Mouse (Mus musculus) 3134 (cell line): ENCODE measurements around the gene Trappc10.

Source experiments
- DNase-seq: peaks from one replicate; pipeline ENCODE4 v3.0.0-alpha.2; 2011; ENCODE audit warnings: low spot score; ENCODE audit not compliant: insufficient read length; ENCODE audit errors: extremely low read depth

Trappc10 gene

DNA sequence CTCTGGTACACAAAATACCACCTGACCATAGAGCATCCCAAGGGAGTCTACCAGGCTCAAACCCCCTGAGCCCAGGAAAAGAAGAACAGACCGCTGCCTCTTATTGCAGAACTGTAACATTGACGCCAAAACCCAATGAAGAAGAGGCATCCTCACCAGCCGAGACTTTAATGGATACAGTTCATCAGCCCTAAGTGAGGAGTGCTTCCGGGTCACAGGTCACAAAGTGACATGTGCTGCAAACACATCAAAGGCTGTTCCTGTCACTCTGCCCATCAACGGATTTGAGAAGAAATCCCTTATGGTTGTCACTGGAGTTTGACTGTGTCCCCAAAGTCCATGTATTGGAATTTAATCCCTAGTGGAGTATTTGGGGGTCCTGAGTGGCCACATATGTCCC lies 14.8 kb upstream of the Trappc10 start:
- DNase-seq = no peak

DNA sequence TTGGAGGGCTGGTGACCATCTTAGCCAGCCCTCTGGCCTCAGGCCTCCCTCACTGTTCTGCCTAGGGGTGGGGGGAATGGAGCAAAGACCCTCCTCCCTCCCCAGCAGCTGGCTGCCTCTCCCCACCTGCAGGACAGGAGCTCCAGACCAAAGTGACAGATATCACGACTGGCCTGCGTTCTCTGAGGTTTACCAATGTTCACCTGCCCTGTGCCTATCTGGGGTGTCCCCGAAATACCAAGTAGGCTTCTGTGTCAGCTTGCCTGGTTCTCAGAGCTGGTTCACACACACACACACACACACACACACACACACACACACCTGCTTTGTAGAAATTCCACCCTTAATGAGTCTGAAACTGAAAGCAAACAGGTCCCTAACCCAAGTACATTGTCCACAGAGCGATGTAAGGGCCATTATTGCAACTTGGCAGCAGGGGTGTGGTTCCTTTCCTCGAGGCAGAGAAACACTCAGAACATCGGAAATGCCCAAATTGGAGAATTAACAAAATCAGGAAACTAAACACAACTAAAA lies 13.8 kb upstream of the Trappc10 start:
- no peak for DNase-seq

DNA sequence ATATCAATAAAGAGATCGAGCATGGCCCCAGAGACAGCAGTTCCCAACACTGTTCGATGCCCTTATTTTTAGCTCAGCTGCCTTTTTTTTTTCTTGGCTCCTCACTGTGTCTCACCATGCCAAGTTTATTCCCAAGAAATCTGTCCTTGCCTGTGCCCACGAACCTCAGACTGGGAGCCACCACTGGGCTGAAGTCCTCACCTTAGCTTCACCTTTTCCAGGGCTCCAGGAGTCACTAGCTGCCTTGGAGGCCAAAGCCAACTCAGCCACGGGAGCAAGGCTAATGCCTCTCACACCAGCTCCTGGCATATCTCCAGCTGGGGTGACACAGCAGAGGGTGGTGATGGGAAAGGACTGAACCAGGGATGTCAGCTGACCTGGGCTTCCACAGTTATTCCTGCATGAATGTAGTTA lies 11.2 kb upstream of the Trappc10 start:
- DNase-seq = peak; percentile 32

DNA sequence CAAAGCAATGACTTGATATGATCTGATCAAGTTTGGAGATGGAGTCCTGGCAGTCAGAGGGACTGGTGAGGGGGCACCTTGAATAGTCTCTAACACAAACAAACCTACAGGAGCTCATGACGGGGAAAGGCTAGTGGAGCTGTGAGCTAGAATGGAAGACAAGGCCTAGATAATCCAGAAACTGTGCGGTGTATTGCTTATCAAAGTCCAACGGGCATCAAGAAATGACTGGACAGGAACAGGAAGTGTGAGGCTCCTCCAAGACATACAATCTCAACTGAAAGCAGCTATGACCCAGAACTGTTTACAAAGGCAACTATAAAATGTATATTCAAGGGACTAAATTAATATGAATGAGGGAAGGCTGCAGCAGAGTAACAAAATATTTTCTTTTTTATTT lies 2.8 kb upstream of the Trappc10 start:
- DNase-seq = no peak

DNA sequence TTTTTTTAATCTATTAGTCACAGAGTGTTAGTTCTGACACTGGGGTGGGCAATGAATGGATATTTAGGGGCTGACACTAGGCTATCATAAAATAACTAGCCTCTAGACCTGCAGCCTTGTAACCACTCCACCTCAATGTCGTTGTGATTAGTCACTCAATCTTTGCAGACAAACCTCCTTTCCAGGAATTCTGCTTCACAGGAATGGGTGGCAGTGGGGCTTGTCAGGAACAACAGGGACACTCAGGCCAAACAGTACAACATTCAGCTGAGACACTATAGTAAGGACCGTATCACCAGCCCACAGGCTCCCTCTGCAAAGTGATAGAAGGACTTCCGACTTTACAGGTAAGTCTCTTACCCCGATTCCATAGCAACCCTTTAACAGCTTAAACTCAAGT lies 2.3 kb upstream of the Trappc10 start:
- DNase-seq = no peak

DNA sequence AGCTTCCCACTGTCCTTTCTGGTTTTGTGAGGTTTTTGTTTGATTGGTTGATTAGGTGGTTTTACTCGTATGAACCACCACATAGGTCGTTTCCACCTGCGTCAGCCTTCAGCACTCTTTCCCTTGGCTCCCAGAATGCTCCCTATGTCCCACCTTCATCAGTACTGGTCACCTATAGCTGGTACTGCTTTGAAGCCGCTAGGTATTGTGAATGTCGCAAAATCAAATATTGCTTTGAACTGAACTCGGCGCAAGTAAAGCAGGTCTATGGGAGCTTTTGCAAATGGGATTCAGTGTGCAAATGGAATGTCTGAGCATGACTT lies 745 bp upstream of the Trappc10 start:
- DNase-seq = no peak

DNA sequence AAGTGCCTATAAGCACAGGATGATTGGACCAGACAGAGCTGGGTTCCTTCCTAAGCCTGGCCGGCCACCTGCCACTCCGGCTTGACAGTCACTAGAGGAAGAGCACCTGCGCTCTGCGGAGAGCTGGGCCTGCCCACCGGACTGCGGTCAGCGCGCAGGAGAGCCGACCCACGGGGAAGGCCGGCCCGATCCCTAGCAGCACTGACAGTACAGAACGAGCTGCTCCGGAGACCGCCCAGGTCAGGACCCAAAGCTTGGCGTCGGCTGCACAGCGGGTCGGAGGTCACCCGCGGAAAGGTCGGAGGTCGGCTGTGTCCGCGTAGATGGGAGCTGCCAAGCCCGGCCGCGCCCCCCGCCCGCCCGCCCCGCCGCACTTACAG lies 393 bp downstream of the Trappc10 start:
- peak; percentile 45 for DNase-seq

DNA sequence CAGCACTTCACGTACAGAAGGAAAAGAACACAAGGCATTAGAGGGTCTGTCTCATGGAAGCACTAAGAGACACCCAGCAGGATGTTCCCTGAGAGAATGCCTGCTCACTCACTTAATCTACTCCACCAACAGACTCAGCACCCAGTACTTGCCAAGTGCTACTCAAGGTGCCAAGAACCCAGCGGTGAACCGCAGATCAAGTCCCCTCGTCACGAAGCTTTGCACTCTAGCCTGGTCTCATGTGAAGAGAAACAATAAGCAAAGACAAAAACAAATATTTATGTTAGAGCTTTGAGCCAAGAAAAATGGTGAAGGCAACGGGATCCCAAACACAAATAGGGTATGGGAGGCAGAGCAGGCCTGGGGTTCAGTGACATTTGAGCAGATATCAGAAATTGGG lies 5.5 kb downstream of the Trappc10 start:
- DNase-seq = no peak

DNA sequence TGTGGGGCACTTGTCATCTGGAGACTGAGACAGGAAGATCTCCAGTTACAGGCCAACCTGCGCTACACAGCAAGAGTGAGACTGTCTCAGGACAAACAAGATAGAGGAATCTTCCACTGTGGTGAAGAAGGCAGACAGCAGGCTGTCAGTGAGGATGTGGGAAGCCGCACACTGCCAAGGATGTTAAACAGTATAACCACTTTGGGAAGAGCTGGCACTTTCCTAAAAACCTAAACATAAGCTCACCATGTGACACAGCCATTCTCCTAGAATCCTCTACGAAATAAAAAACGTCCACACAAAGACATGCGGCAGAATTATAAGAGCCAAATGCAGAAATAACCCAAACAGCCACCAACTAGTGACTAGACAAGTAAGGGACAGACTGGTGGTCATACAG lies 6.1 kb downstream of the Trappc10 start:
- no peak for DNase-seq

DNA sequence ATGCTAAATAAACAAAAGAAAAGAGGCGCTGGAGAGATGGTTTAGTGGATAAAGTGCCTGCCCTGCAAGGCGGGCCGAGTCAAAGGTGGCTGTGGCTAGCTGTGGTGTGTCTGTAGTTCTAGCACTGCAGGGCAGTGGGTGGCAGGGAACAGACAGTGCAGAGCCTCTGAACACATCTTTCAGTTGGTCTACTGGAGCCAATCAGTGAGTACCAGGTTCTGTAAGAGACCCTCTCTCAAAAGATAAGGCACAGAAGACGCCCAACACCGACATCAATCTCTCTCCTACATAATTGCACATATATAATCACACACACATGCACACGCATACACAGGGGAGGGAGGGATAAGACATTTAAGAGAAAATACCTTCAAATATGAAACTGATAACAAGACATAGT lies 6.6 kb downstream of the Trappc10 start:
- DNase-seq = no peak

DNA sequence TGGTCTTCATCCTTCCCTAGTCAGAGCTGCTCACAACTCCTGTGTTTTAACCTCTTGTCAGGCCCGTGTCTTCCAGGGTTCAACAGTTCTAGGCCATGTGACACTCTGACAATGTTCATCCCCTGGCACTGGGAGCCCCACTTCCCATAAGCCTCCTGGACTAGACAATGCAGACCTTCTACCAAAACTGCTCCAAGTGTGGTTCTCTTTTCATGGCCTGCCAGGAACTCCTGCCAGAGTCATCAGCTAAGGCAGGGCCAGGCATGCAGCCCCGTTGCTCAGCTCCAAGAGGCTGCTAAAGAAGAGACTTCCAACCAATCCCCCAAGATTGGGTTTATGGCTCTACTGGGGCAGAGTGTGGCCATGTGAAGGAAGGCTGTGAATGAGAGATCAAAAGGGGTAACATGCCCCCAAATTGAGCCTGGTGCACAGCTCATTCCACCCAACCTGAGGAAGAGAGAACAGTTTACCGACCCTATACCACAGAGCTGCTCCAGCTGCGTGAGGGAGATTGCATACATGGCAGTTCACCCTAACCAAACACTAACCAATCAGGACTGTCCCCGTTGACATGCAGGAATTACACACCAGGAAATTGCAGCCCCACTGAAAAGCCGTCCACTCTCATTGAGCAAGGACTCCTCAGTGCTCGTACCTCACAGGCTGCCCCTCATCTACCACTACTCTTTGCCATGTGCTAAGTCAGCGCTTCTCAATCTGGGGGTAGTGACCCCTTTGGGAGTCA lies 7.4 kb downstream of the Trappc10 start:
- no peak for DNase-seq

DNA sequence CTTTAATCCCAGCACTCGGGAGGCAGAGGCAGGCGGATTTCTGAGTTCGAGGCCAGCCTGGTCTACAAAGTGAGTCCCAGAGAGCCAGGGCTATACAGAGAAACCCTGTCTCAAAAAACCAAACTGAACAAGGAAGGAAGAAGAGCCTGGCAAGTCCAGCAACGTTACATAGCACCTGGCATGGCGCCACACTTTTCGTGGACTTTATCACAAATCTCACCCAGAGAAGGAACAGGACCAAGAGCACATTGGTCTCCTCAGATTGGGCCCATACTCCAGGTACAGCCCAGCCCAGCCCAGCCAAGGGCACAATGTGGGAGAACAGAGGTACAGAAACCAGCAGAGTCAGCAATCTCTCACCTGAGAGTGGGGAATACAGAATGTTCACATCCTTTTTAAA lies 10.7 kb downstream of the Trappc10 start:
- DNase-seq = no peak

DNA sequence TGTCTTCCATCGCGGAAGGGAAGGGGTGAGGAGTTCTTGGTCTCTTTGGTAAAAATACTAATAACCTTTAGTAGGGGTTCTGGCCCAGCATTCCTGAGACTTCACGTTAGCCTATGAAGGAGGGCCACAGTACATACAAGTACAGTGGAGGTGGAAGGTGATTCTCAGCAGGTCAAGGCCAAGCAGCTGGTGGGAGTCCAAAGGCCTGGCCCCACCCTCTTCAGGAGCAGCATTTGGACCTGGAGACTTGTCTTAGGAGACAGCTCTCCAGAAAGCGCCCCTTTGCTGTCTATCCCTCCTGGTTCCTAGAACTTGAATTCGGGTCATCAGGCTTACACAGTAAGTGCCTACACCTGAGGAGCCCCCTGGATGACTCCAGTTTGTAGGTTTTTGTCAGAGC lies 11.3 kb downstream of the Trappc10 start:
- DNase-seq = no peak

DNA sequence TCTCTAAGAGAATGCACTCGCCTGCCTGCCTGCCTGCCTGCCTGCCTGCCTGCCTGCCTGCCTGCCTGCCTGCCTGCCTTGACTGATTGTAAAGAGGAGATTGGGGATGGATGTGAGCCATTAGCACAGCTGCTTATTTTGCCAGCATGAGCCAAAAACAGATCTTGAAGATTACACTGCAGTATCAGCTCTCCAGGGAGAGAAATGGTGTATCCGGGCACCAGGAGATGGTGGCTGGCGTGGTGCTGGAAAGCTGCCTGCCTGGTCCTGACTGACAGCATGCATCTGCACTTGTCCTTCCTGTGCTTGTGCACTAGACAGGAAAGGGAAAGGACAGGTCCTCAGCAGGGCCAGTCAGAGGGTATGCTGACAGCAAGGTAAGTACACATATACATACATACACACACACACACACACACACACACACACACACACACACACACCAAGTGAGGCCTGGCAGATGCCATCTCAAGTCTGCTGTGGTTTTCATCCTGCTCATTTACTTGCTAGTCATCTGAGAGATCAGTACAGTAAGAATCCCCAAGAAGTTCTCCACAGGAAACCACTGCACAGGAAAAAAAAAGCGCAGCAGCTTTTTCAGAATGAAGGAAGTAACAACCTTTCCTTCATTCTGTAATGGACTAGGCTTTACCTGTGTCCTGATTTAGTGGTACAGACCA lies 12.0 kb downstream of the Trappc10 start:
- DNase-seq = no peak

DNA sequence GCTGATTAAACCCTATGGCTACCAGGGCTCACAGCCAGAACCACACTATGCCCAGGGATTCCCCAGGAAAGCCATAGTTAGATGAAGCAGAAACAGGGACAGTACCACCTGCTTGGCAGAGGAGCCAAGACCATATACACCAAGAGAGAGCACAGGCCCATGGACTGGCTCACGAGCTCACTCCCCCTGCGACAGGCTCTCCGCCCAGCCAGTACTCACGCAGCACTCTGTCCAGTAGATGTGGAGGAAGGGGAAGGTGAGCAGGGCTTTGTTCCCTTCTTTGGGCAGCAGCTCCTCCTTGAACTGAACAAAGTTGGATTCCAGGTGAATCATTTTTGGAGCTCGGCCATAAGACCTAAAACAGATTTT lies 15.9 kb downstream of the Trappc10 start:
- DNase-seq = no peak

DNA sequence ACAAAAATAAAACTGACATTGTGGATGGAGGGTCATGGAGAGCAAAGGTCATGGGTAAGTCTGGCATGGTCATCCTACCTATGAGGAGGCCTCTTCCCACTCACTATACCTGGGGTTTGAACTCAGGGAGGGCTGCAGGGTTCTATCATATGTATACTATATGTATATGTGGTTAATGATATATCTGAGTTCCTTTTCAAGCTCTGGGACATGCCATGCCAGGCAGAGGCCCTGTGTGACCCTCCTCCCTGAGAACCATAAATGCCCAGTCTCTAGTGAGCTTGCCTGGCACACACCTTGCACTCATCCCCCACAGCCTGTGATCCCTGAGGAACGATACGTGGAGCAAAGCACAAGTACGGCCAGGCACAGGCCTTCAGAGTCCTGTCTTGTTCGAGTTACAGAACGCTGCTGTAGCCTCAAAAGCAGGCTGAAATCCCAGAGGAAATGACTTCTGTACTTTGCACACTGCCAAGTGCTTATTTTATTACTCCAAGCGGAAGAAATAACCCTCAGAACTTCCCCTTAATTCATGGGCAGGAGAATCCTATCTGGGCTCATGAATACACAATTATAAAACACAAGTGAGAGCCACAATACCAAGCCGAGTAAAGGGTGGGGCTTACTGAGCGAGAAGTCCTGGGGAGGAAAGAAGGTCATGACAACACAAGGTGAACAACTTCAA lies 16.4 kb downstream of the Trappc10 start:
- DNase-seq = no peak

DNA sequence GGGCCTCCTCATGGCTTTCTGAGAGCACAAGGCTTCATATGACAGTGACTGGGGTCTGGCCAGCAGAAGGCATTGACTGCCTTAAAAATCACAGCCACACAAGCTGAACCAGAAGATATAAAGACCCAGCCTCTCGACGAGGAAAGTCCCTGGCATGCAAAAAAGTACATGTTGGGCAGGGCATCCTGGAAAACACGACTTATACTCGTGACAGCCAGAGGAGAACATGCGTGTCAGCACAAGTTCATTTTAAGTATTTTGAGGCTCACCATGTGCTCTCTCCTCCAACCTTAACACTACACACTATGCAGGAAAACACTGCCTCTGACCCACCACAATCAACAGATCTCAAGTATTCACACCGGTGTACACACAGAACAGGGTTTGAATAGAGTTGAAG lies 20.3 kb downstream of the Trappc10 start:
- no peak for DNase-seq

DNA sequence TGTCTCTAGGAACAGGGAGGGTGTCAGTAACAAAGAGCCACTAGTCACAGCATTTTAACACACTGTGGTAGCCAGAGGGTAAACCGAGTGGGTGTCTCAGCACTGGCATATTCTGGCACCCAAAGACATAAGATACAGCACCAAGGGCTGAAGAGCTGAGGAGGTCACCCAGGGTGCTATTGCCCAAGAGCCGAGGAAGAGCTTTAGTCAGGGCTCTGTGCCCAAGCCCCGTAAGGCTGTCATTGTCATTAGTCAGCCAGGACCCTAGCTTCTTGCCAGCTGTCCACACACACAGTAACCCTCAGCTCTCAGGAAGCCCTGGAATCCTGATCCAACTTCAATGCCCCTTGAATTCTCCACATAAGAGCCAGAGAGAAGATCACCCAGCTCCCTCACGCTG lies 21.5 kb downstream of the Trappc10 start:
- DNase-seq = peak; percentile 50

DNA sequence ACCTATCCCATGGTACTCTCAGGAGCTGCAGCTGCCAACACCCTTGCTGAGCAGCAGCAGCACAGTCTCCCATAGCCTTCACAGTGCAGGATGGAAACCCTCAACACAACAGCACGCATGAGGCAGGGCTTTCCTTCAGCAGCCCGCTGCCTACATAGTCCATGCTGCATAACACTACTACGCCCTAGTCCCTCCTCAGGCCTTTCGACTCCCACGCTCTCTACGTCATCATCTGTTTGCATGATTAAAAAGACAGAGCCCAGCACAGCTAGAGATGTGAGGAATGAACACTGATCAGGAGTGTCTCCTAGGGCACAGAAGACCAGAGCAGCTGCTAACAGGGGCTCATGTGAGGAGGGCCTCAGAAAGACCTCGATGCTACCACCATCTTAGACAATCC lies 23.1 kb downstream of the Trappc10 start:
- DNase-seq = no peak

DNA sequence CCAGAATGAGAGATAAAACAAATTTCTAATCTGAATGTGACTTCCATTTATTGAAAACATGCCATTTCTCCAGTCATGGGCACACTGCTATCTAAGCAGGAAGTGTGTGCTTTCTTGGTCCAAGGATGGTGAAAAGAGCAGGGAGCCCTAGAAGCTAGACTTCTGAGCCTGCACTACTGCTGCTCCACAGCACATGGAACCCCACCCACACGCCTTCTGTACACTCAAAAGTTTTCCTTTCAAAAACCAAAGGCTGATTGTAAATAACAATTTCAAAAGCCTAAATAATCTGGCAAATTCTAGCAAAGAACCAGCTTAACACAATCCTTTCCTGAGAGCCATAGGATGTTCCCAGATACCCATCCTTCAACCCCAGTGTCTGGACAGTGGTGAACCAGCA lies 24.9 kb downstream of the Trappc10 start:
- DNase-seq = no peak

DNA sequence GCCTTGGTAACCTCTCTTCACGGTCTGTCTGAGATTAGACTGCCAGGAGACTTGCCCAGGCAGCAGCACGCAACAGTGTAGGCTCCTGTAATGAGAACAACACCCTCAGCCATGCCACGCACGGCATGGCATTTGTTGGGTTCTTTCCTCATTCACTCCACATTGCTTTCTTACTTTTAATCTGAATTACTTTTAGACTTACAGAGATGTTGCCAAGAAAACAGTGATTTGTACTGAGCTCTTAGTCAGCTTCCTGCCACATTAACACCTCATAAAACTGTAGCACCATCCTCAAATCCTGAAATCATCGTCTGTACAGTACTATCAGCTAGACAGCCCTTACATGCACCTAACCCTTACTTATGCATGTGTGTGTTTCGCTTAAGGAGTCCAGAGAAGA lies 25.9 kb downstream of the Trappc10 start:
- DNase-seq = no peak
